Mouse (Mus musculus): ENCODE results near the gene Aldoart2.

Gene Aldoart2

DNA sequence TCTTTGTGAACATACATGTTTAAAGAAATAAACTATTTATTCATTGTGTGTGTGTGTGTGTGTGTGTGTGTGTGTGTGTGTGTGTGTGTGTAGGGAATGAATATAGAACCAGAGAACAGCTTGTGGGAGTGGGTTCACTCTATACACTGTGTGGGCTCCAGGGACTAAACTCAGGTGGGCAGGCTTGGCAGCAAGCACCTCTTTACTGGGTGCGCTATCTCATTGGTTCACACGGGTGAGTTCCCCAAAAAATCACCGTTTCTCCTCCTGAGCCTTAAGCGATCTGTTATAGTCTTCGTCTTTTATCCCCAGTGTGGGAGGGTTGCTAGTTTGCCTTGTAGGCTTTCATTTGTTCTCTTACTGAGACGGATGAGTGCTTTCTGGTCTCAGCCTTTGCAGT lies 7.2 kb upstream of the Aldoart2 start:
- peaks cover 2% of the 10 kb centered on the region; the same call in 1 of the 2 replicates for H3K27me3 ChIP-seq (ENCODE audit: insufficient read depth, low read length)
- H3K9me3 ChIP-seq (ENCODE audit: low read length) = peaks cover 10% of the 10 kb centered on the region
- peaks cover 7% of the 10 kb centered on the region; the same call in 1 of the 2 replicates for H3K4me1 ChIP-seq (replicated peaks; ENCODE audit: low read depth, low read length)
- TF ChIP-seq POU5F1 (IDR thresholded peaks at IDR 0.05; ENCODE audit: borderline replicate concordance, low read length) = no peak
- TF ChIP-seq CTCF (conservative IDR thresholded peaks at IDR 0.05; ENCODE audit: low read length) = no peak
- no peak for TF ChIP-seq NANOG (IDR thresholded peaks at IDR 0.05; ENCODE audit: borderline replicate concordance, low read length)
- no peak overlapping the region for H3K4me3 ChIP-seq (replicated peaks; ENCODE audit: low read length)
- no peaks in the 10 kb centered on the region for H3K36me3 ChIP-seq (ENCODE audit: insufficient read depth, low read length)

DNA sequence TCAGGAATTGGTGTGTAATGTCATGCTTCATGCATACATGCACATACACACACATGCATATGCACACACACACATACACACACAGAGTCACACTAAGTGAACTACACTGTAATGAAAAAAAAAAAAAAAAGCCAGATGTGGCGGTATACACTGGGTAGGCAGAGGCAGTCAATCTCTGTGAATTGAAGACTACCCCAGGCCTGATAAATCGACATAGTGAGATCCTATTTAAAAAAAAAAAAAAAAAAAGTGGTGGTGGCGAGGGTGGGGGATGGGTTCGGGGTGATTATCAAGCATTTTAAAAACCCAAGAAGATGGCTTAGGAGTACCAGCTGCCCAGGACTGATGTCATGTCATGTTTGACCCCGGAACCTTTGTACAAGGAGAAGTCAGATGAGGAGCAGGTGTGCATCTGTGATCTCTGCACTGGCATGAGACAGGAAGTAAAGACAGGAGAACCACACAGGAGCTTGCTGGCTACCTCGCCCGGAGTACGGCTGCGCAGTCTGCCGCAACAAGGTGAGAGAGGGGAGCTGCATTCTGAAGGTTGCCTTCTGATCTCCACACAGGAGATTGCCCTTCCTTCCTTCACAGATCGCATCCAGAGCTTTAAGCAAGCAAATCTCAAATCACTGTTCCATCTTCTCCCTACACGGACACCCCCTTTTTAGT lies 5.7 kb upstream of the Aldoart2 start:
- no peaks in the 10 kb centered on the region for H3K36me3 ChIP-seq (ENCODE audit: insufficient read depth, low read length)
- TF ChIP-seq POU5F1 (IDR thresholded peaks at IDR 0.05; ENCODE audit: borderline replicate concordance, low read length) (no peak), CTCF (conservative IDR thresholded peaks at IDR 0.05; ENCODE audit: low read length) (no peak)
- H3K27me3 ChIP-seq (ENCODE audit: insufficient read depth, low read length) = peaks cover 2% of the 10 kb centered on the region; the same call in 1 of the 2 replicates
- H3K4me3 ChIP-seq (replicated peaks; ENCODE audit: low read length) = no peak overlapping the region
- H3K4me1 ChIP-seq (replicated peaks; ENCODE audit: low read depth, low read length) = peaks cover 7% of the 10 kb centered on the region; the same call in 1 of the 2 replicates
- H3K9me3 ChIP-seq (ENCODE audit: low read length) = no peaks in the 10 kb centered on the region

DNA sequence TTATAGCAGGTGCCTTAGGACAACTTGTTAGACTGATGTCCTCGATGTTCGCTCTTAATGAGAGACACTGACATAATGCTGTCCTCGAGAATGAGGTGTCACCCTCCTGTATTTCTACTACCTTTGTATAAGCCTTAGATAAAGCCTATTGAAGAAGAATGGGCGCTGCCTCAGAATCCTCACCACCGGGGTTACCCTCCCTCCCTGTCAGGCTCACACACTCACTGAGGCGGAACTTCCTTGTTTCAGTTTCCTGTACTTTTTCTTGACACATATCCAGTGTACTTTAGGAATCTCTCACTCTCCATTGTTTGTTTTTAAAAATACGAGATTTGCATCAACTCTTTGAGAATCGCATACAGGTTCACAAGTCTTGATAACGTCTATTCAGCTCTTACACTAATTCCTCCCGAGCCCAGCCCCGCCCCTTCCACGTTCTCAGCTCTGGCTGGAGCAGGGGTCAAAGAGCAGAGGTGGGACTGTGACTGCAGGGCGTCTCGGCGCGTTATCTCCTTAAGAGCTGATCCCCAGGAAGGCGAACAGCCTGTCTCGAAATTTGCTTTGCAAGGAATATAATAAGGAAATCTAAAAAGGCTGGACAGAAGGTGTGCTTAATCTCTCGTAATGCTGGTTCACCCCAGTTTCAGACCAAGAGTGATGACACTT lies 4.9 kb upstream of the Aldoart2 start:
- TF ChIP-seq NANOG (IDR thresholded peaks at IDR 0.05; ENCODE audit: borderline replicate concordance, low read length) (no peak), CTCF (conservative IDR thresholded peaks at IDR 0.05; ENCODE audit: low read length) (no peak), POU5F1 (IDR thresholded peaks at IDR 0.05; ENCODE audit: borderline replicate concordance, low read length) (no peak)
- Histone ChIP-seq H3K9me3 (ENCODE audit: low read length) (no peaks in the 10 kb centered on the region), H3K36me3 (ENCODE audit: insufficient read depth, low read length) (no peaks in the 10 kb centered on the region), H3K4me3 (replicated peaks; ENCODE audit: low read length) (0 out of 2 replicates have a peak overlapping the region, but pooled peaks have one; percentile 32), H3K27me3 (ENCODE audit: insufficient read depth, low read length) (peaks cover 4% of the 10 kb centered on the region), H3K4me1 (replicated peaks; ENCODE audit: low read depth, low read length) (peaks cover 12% of the 10 kb centered on the region)

DNA sequence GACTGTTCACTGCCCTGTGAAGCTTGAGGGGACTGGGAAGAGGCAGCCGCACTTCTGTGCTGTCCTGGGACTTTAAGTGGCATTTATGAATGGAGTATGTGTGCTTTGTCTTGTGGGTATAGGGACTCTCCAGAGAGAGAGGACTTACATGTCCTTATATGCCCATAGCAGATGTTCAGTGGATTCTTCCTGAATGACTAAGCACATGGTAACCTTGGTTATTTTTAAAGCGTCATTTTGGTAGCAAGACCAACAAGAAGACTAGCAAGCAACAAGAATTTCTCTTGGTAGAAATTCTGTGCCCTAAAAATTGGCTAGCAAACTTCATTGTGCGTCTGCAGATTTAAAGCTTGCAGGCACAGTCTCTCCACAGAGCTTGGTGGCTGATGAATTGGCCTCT lies 1.3 kb upstream of the Aldoart2 start:
- no peak overlapping the region for H3K4me3 ChIP-seq (replicated peaks; ENCODE audit: low read length)
- H3K9me3 ChIP-seq (ENCODE audit: low read length) = no peaks in the 10 kb centered on the region
- TF ChIP-seq POU5F1 (IDR thresholded peaks at IDR 0.05; ENCODE audit: borderline replicate concordance, low read length) = no peak
- no peak for TF ChIP-seq NANOG (IDR thresholded peaks at IDR 0.05; ENCODE audit: borderline replicate concordance, low read length)
- TF ChIP-seq CTCF (conservative IDR thresholded peaks at IDR 0.05; ENCODE audit: low read length) = no peak

DNA sequence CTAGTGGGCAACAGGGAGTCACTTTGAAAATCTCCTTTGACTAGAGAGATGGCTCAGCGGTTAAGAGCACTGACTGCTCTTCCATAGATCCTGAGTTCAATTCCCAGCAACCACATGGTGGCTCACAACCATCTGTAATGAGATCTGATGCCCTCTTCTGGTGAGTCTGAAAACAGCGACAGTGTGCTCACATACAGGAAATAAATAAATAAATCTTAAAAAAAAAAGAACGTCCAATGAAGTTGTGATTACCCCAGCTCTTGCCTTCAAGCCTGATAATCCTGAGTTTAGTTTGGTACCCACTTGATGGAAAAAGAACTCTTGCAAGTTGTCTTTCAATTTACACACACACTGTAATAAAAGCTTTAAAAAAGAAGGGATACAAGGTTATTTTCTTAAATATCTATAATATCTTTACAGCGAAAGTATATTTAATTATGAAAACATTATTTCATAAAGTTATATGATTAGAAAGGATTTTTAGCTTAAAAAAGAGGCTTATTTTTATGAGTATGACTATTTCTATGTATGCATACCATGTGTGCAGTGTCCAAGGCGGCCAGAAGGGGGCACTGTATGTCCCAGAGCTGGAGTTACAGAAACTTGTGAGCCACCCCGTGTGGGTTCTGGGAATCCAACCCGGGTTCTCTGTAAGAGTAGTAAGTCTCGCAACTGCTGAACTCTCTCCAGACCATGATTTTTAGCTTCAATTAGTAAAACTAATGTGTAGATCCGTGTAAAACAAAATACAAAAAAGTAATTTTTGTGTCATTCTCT lies 664 bp upstream of the Aldoart2 start:
- H3K4me1 ChIP-seq (replicated peaks; ENCODE audit: low read depth, low read length) = peaks cover 38% of the 10 kb centered on the region
- no peaks in the 10 kb centered on the region for H3K9me3 ChIP-seq (ENCODE audit: low read length)
- TF ChIP-seq POU5F1 (IDR thresholded peaks at IDR 0.05; ENCODE audit: borderline replicate concordance, low read length) (no peak), CTCF (conservative IDR thresholded peaks at IDR 0.05; ENCODE audit: low read length) (peak; percentile 85), NANOG (IDR thresholded peaks at IDR 0.05; ENCODE audit: borderline replicate concordance, low read length) (no peak)
- H3K27me3 ChIP-seq (ENCODE audit: insufficient read depth, low read length) = peaks cover 8% of the 10 kb centered on the region
- H3K4me3 ChIP-seq (replicated peaks; ENCODE audit: low read length) = 0 out of 2 replicates have a peak overlapping the region, but pooled peaks have one; percentile 70
- no peaks in the 10 kb centered on the region for H3K36me3 ChIP-seq (ENCODE audit: insufficient read depth, low read length)

More for the DNA sequence above, 1.3 kb upstream of the Aldoart2 start:
- peaks cover 33% of the 10 kb centered on the region for H3K4me1 ChIP-seq (replicated peaks; ENCODE audit: low read depth, low read length)
- peaks cover 8% of the 10 kb centered on the region for H3K27me3 ChIP-seq (ENCODE audit: insufficient read depth, low read length)
- no peaks in the 10 kb centered on the region for H3K36me3 ChIP-seq (ENCODE audit: insufficient read depth, low read length)

DNA sequence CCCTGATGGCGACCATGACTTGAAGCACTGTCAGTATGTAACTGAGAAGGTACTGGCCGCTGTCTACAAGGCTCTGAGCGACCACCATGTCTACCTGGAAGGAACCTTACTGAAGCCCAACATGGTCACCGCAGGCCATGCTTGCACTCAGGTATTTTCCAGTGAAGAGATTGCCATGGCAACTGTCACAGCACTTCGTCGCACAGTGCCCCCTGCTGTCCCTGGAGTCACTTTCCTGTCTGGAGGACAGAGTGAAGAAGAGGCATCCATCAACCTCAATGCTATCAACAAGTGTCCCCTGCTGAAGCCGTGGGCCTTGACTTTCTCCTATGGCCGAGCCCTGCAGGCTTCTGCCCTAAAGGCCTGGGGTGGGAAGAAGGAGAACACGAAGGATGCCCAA lies 828 bp downstream of the Aldoart2 start:
- no peak for TF ChIP-seq POU5F1 (IDR thresholded peaks at IDR 0.05; ENCODE audit: borderline replicate concordance, low read length)
- TF ChIP-seq NANOG (IDR thresholded peaks at IDR 0.05; ENCODE audit: borderline replicate concordance, low read length) = no peak
- TF ChIP-seq CTCF (conservative IDR thresholded peaks at IDR 0.05; ENCODE audit: low read length) = 0 out of 2 replicates have a peak, but pooled peaks have one; percentile 23
- Histone ChIP-seq H3K4me1 (replicated peaks; ENCODE audit: low read depth, low read length) (peaks cover 31% of the 10 kb centered on the region), H3K36me3 (ENCODE audit: insufficient read depth, low read length) (no peaks in the 10 kb centered on the region), H3K27me3 (ENCODE audit: insufficient read depth, low read length) (peaks cover 8% of the 10 kb centered on the region), H3K4me3 (replicated peaks; ENCODE audit: low read length) (peak overlapping the region; percentile 70; the same call in 1 of the 2 replicates), H3K9me3 (ENCODE audit: low read length) (peaks cover 11% of the 10 kb centered on the region)

DNA sequence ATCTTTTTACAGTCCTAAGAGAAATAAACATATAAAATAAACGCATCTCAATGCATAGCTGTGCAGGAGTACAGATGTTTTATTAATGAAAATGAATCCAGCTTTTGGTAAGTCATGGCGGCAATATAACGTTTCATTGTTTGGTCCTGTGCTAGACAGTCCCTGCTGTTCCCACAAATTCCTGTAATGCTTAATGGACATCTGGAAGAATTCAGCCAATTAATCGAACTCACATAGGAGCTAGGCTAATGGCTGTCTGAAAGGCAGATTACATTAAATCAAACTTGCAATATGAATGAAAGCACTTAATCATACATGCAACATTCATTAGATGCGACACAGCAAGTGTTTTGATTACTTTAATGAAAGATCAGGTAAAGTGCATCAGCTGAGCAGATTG lies 1.8 kb downstream of the Aldoart2 start:
- Histone ChIP-seq H3K9me3 (ENCODE audit: low read length) (peaks cover 12% of the 10 kb centered on the region), H3K4me1 (replicated peaks; ENCODE audit: low read depth, low read length) (peaks cover 33% of the 10 kb centered on the region), H3K36me3 (ENCODE audit: insufficient read depth, low read length) (no peaks in the 10 kb centered on the region), H3K27me3 (ENCODE audit: insufficient read depth, low read length) (peaks cover 8% of the 10 kb centered on the region), H3K4me3 (replicated peaks; ENCODE audit: low read length) (no peak overlapping the region)
- TF ChIP-seq NANOG (IDR thresholded peaks at IDR 0.05; ENCODE audit: borderline replicate concordance, low read length) (no peak), POU5F1 (IDR thresholded peaks at IDR 0.05; ENCODE audit: borderline replicate concordance, low read length) (no peak), CTCF (conservative IDR thresholded peaks at IDR 0.05; ENCODE audit: low read length) (no peak)

DNA sequence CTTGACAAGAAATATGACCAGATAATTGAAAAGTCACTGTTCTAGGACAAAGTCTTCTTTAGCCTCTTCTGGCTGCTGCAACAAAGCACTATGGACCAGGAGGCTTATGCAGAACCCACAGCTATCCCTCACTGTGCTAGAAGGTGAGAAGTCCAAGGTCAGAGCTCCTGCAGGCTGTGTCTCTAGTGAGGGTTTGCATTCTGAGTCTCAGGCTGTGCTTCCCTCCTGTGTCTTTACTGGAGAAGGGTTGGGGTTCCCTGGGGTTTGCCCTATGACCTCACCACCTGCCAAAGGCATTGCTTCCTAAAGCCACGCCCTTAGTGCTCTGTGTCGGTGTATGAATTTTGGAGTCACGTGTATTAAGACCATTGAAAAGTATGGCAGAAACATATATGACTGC lies 3.4 kb downstream of the Aldoart2 start:
- H3K9me3 ChIP-seq (ENCODE audit: low read length) = peaks cover 12% of the 10 kb centered on the region
- TF ChIP-seq NANOG (IDR thresholded peaks at IDR 0.05; ENCODE audit: borderline replicate concordance, low read length) = no peak
- no peak for TF ChIP-seq CTCF (conservative IDR thresholded peaks at IDR 0.05; ENCODE audit: low read length)
- no peak for TF ChIP-seq POU5F1 (IDR thresholded peaks at IDR 0.05; ENCODE audit: borderline replicate concordance, low read length)
- H3K27me3 ChIP-seq (ENCODE audit: insufficient read depth, low read length) = peaks cover 8% of the 10 kb centered on the region
- H3K4me3 ChIP-seq (replicated peaks; ENCODE audit: low read length) = no peak overlapping the region
- peaks cover 33% of the 10 kb centered on the region for H3K4me1 ChIP-seq (replicated peaks; ENCODE audit: low read depth, low read length)
- no peaks in the 10 kb centered on the region for H3K36me3 ChIP-seq (ENCODE audit: insufficient read depth, low read length)

All from E14TG2a.4 (cell line).